Mouse (Mus musculus) hindbrain, embryonic 12.5 days (tissue): ENCODE data around the gene Slc26a9. TPM values are rescaled to one million over a fixed set of nuclear protein-coding genes. Genes with fewer than 3 reads are reported as not detected.

Experiments
- ATAC-seq: fragments of 200-750 bp; cut with Nextera tagmentation; 2 replicates; pipeline ENCODE4 v1.8.0; 2017; ENCODE audit warnings: moderate TSS enrichment; ENCODE audit not compliant: low FRiP score
- H3K27ac ChIP-seq: fragments of 300-500 bp; sonication (generic); 2 replicates; pipeline ENCODE4 v1.5.1; 2016; ENCODE audit warnings: mild to moderate bottlenecking
- H3K27me3 ChIP-seq: fragments of 300-500 bp; sonication (generic); 2 replicates; pipeline ENCODE4 v1.6.1; 2016; ENCODE audit warnings: mild to moderate bottlenecking
- H3K36me3 ChIP-seq: fragments of 300-500 bp; sonication (generic); 2 replicates; pipeline ENCODE4 v1.6.1; 2016; ENCODE audit warnings: mild to moderate bottlenecking
- H3K4me1 ChIP-seq: fragments of 300-500 bp; sonication (generic); 2 replicates; pipeline ENCODE4 v1.6.1; 2016
- H3K4me2 ChIP-seq: fragments of 300-500 bp; sonication (generic); replicated peaks from 2 replicates; pipeline ENCODE4 v1.6.1; 2016; ENCODE audit warnings: mild to moderate bottlenecking
- H3K4me3 ChIP-seq: fragments of 300-500 bp; sonication (generic); 2 replicates; pipeline ENCODE4 v1.5.1; 2016; ENCODE audit warnings: mild to moderate bottlenecking
- H3K9ac ChIP-seq: fragments of 300-500 bp; sonication (generic); 2 replicates; pipeline ENCODE4 v1.6.1; 2016; ENCODE audit warnings: mild to moderate bottlenecking, moderate library complexity
- H3K9me3 ChIP-seq: fragments of 300-500 bp; sonication (generic); replicated peaks from 2 replicates; pipeline ENCODE4 v1.6.1; 2016; ENCODE audit warnings: mild to moderate bottlenecking
- WGBS: fragments of 180-500 bp; shearing (Covaris S2); methylation state at CpG from one replicate; pipeline ENCODE4 v1.1.7; 2016; 5-methylcytosine and 5-hydroxymethylcytosine counted together
- polyA plus RNA-seq: library from polyadenylated mRNA; unstranded; fragments of >200 nt; fragmentation: Nextera tagmentation; extraction: Ambion mirVana; gene quantifications from 2 replicates; pipeline ENCODE4 v1.2.1, GENCODE M21; 2016

The Slc26a9 gene
- 0.07 and 0.13 TPM in 2 replicates for polyA plus RNA-seq

DNA sequence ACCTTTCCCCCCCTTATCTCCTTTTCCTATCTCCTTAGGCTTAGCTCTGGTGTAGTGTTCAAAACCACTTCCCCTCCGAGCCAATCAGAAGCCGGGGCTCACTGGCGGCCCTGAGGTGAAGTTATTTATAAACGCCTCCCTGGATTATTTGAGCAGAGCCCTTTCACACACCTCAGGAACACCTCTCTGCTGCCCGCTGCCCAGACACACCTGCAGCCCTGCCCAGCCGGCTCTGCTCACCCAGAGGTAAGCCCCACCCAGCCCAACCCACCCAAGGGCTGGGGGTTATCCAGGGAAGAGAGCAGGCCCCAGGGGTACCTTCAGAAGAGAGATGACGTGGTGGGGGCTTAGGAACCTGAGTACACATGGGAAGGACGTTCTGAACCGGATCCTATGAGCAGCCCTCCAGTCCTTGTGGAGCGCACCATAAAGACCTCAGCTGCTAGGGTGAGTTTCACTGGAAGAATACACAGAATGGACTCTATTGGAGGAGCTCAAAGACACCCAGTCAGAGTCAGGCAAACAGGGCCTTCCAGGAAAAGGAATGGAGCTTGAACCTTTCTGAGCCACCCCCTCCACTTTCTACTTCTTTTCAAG lies at the start of gene Slc26a9:
Gene Slc26a9 (plus strand): TSS at position 155 of the 597 bp plus-strand sequence.
- no peak within 1 kb of the TSS for H3K4me3 ChIP-seq
- 73% methylated on average over 10 of the region's 10 CpGs for WGBS

DNA sequence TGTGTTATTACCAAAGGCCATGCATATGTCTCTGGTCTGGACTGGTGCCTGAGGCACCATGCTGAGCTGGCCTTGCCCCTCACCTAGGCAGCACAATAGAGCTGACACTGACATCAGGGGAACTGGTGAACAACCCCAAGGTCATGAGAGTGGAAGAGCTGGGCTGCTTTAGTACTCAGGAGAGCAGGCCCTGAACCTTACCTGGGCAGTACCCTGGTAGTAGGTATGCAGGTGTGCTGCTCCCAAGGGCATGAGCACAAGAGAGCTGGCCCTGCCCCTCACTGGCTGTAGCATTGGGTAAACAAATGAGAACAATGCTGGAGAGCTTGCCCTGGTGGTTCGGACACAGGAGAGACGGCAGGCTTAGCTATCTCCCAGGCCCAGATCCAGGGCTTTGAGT lies 48.5 kb upstream of the Slc26a9 start:
- H3K9me3 ChIP-seq: no peaks in the 10 kb centered on the region
- no peaks in the 10 kb centered on the region for H3K4me1 ChIP-seq
- no peak overlapping the region for H3K9ac ChIP-seq
- H3K36me3 ChIP-seq: no peaks in the 10 kb centered on the region
- ATAC-seq: no peak
- 78% methylated on average over 2 of the region's 2 CpGs for WGBS
- H3K4me3 ChIP-seq: no peak overlapping the region
- no peak overlapping the region for H3K27ac ChIP-seq
- H3K27me3 ChIP-seq: no peaks in the 10 kb centered on the region
- H3K4me2 ChIP-seq: no peak overlapping the region

More for the DNA sequence above, at the start of gene Slc26a9:
- H3K36me3 ChIP-seq: no peaks in the 10 kb centered on the region
- H3K9ac ChIP-seq: no peak within 1 kb of the TSS
- H3K9me3 ChIP-seq: no peaks in the 10 kb centered on the region
- no peaks in the 10 kb centered on the region for H3K4me1 ChIP-seq
- H3K27me3 ChIP-seq: no peaks in the 10 kb centered on the region
- H3K4me2 ChIP-seq: no peak within 1 kb of the TSS
- no peak for ATAC-seq
- H3K27ac ChIP-seq: no peak within 1 kb of the TSS

GRCm38 (mm10) chr1:131696325-131696724 lies 47.5 kb upstream of the Slc26a9 start:
- Histone ChIP-seq H3K4me2 (no peak overlapping the region), H3K27me3 (no peaks in the 10 kb centered on the region), H3K9ac (no peak overlapping the region), H3K36me3 (no peaks in the 10 kb centered on the region), H3K27ac (no peak overlapping the region), H3K4me3 (no peak overlapping the region), H3K4me1 (no peaks in the 10 kb centered on the region), H3K9me3 (no peaks in the 10 kb centered on the region)
- WGBS: 51% methylated on average over 4 of the region's 4 CpGs
- no peak for ATAC-seq

DNA sequence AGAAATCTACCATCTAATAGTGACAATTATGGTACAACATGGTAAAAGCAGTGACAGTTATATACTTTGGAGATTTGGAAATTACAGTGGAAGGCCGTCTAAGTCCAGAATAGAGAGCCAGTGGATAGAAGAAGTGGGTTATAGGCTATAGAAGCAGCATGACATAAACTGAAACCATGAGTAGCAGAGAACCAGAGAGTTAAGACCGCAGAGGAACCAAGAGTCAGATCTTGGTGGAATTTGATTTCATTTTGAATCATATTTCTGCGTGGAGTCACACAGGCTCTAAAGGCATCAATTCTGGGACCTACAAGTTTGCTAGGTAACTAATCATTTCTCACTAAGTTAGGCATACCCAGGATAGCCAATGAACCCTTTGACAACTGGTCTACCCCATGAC lies 45.1 kb upstream of the Slc26a9 start:
- WGBS: 89% methylated on average over 3 of the region's 3 CpGs
- Histone ChIP-seq H3K27ac (no peak overlapping the region), H3K4me2 (no peak overlapping the region), H3K4me3 (no peak overlapping the region), H3K4me1 (no peaks in the 10 kb centered on the region), H3K36me3 (no peaks in the 10 kb centered on the region), H3K9me3 (no peaks in the 10 kb centered on the region), H3K27me3 (no peaks in the 10 kb centered on the region), H3K9ac (no peak overlapping the region)
- ATAC-seq: no peak

GRCm38 (mm10) chr1:131699642-131700041 lies 44.2 kb upstream of the Slc26a9 start:
- H3K4me3 ChIP-seq: no peak overlapping the region
- H3K27me3 ChIP-seq: no peaks in the 10 kb centered on the region
- H3K4me2 ChIP-seq: no peak overlapping the region
- H3K9ac ChIP-seq: no peak overlapping the region
- H3K4me1 ChIP-seq: no peaks in the 10 kb centered on the region
- no peak overlapping the region for H3K27ac ChIP-seq
- no peaks in the 10 kb centered on the region for H3K36me3 ChIP-seq
- 90% methylated on average over 4 of the region's 4 CpGs for WGBS
- ATAC-seq: no peak
- no peaks in the 10 kb centered on the region for H3K9me3 ChIP-seq

DNA sequence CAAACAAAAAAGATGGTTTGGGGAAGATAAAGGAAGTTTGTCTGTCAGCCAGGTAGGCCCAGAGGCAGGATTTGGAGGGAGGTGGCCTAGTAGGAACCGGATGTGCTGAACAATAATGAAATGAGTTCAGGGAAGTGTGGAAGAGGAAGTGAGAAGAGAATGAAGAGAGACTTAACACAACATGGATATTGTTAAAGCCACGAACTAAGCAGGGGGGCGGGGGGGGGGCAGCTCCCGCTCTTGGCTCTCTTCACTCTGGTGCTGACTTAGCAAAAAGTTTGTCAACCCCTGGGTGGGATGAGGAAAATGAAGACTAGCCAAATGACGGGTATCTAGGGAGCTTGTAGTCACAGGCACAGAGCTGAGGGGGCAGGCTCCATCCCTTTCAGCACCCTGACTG lies 43.4 kb upstream of the Slc26a9 start:
- 74% methylated on average over 5 of the region's 5 CpGs for WGBS
- ATAC-seq: no peak

GRCm38 (mm10) chr1:131701391-131701790 lies 42.4 kb upstream of the Slc26a9 start:
- H3K9ac ChIP-seq: no peak overlapping the region
- no peak overlapping the region for H3K27ac ChIP-seq
- WGBS: 82% methylated on average over 5 of the region's 5 CpGs
- H3K36me3 ChIP-seq: no peaks in the 10 kb centered on the region
- H3K4me2 ChIP-seq: no peak overlapping the region
- H3K9me3 ChIP-seq: no peaks in the 10 kb centered on the region
- H3K27me3 ChIP-seq: no peaks in the 10 kb centered on the region
- no peaks in the 10 kb centered on the region for H3K4me1 ChIP-seq
- no peak overlapping the region for H3K4me3 ChIP-seq
- ATAC-seq: no peak

More for the DNA sequence above, 43.4 kb upstream of the Slc26a9 start:
- no peak overlapping the region for H3K27ac ChIP-seq
- no peaks in the 10 kb centered on the region for H3K9me3 ChIP-seq
- no peaks in the 10 kb centered on the region for H3K36me3 ChIP-seq
- no peaks in the 10 kb centered on the region for H3K27me3 ChIP-seq
- no peak overlapping the region for H3K4me2 ChIP-seq
- no peak overlapping the region for H3K9ac ChIP-seq
- no peaks in the 10 kb centered on the region for H3K4me1 ChIP-seq
- H3K4me3 ChIP-seq: no peak overlapping the region

- no peak overlapping the region for H3K27ac ChIP-seq
- ATAC-seq: no peak
- no peaks in the 10 kb centered on the region for H3K4me1 ChIP-seq
- H3K9ac ChIP-seq: no peak overlapping the region
- no peaks in the 10 kb centered on the region for H3K27me3 ChIP-seq
- H3K36me3 ChIP-seq: no peaks in the 10 kb centered on the region
- no peak overlapping the region for H3K4me2 ChIP-seq
- H3K4me3 ChIP-seq: no peak overlapping the region
- WGBS: 81% methylated on average over 8 of the region's 8 CpGs
- H3K9me3 ChIP-seq: no peaks in the 10 kb centered on the region
These were observed 41.6 kb upstream of the Slc26a9 start for GRCm38 (mm10) chr1:131702094-131702766.

GRCm38 (mm10) chr1:131703482-131703881 lies 40.3 kb upstream of the Slc26a9 start:
- 91% methylated on average over 2 of the region's 2 CpGs for WGBS
- no peak overlapping the region for H3K4me2 ChIP-seq
- H3K9me3 ChIP-seq: no peaks in the 10 kb centered on the region
- no peak overlapping the region for H3K27ac ChIP-seq
- no peak for ATAC-seq
- no peaks in the 10 kb centered on the region for H3K4me1 ChIP-seq
- no peak overlapping the region for H3K9ac ChIP-seq
- H3K36me3 ChIP-seq: no peaks in the 10 kb centered on the region
- H3K27me3 ChIP-seq: no peaks in the 10 kb centered on the region
- H3K4me3 ChIP-seq: no peak overlapping the region

- H3K4me3 ChIP-seq: no peak overlapping the region
- 29% methylated on average over 4 of the region's 4 CpGs for WGBS
- no peaks in the 10 kb centered on the region for H3K4me1 ChIP-seq
- H3K9me3 ChIP-seq: no peaks in the 10 kb centered on the region
- no peak overlapping the region for H3K9ac ChIP-seq
- H3K4me2 ChIP-seq: no peak overlapping the region
- H3K27me3 ChIP-seq: no peaks in the 10 kb centered on the region
- H3K27ac ChIP-seq: no peak overlapping the region
- ATAC-seq: no peak
- no peaks in the 10 kb centered on the region for H3K36me3 ChIP-seq
These were observed 35.5 kb upstream of the Slc26a9 start for GRCm38 (mm10) chr1:131708338-131708737.

- 81% methylated on average over 10 of the region's 10 CpGs for WGBS
- Histone ChIP-seq H3K4me1 (no peaks in the 10 kb centered on the region), H3K9ac (no peak overlapping the region), H3K4me2 (no peak overlapping the region), H3K36me3 (no peaks in the 10 kb centered on the region), H3K4me3 (no peak overlapping the region), H3K9me3 (no peaks in the 10 kb centered on the region), H3K27me3 (no peaks in the 10 kb centered on the region), H3K27ac (no peak overlapping the region)
- ATAC-seq: no peak
These were observed 32.3 kb upstream of the Slc26a9 start for GRCm38 (mm10) chr1:131711518-131711917.

DNA sequence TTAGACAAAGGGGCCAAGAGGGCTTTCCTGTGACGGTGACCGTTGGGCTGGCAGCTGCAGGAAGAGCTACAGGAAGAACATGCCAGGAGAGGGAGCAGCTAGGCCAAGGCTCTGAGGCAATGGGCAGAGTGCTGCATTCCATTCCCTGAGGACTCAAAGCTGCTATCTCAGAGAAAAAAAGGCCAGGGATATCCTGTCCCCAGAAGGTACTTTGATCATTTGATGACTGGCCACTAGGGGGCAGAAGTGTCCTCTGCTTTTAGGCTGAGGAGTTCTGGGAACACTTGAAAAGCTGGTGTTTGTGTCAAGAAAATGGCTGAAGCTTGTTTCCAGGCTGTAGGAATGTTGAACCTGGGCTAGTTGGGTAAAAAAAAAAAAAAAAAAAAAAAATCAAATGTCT lies 31.4 kb upstream of the Slc26a9 start:
- Histone ChIP-seq H3K36me3 (no peaks in the 10 kb centered on the region), H3K27me3 (no peaks in the 10 kb centered on the region), H3K9ac (no peak overlapping the region), H3K27ac (no peak overlapping the region), H3K4me3 (no peak overlapping the region), H3K4me2 (no peak overlapping the region), H3K9me3 (no peaks in the 10 kb centered on the region), H3K4me1 (no peaks in the 10 kb centered on the region)
- 38% methylated on average over 2 of the region's 2 CpGs for WGBS
- no peak for ATAC-seq
